Mouse (Mus musculus): ENCODE measurements around the gene Kcnip4. TPM values are rescaled to one million over a fixed set of nuclear protein-coding genes. Genes with fewer than 3 reads are reported as not detected.

Gene Kcnip4
- polyA plus RNA-seq, 1 experiment from 2014 or later = 26.1 TPM

GRCm38 (mm10) chr5:49337164-49337563 lies 187.5 kb downstream of the Kcnip4 start:
- no peak for ATAC-seq (ENCODE audit: low read depth)
- Histone ChIP-seq H3K9me3 (ENCODE audit: control insufficient read depth, low read length) (no peaks in the 10 kb centered on the region), H3K27ac (ENCODE audit: low read depth, low read length) (peak overlapping the region; percentile 18; the same call in 1 of the 2 replicates), H3K27me3 (ENCODE audit: control insufficient read depth, insufficient read depth, low read length) (no peaks in the 10 kb centered on the region), H3K4me3 (ENCODE audit: low read depth, low read length) (no peak overlapping the region), H3K9ac (replicated peaks; ENCODE audit: low read depth, low read length) (no peak overlapping the region), H3K36me3 (ENCODE audit: control insufficient read depth, insufficient read depth, low read length) (no peaks in the 10 kb centered on the region), H3K4me2 (ENCODE audit: low read depth, low read length) (no peak overlapping the region), H3K4me1 (ENCODE audit: control insufficient read depth, insufficient read depth, low read length) (no peaks in the 10 kb centered on the region)
- 59% methylated on average over 2 of the region's 2 CpGs for WGBS

- no peaks in the 10 kb centered on the region for H3K9me3 ChIP-seq (ENCODE audit: control insufficient read depth, low read length)
- no peaks in the 10 kb centered on the region for H3K27me3 ChIP-seq (ENCODE audit: control insufficient read depth, insufficient read depth, low read length)
- no peak for ATAC-seq (ENCODE audit: low read depth)
- H3K9ac ChIP-seq (replicated peaks; ENCODE audit: low read depth, low read length) = no peak overlapping the region
- no peaks in the 10 kb centered on the region for H3K4me1 ChIP-seq (ENCODE audit: control insufficient read depth, insufficient read depth, low read length)
- H3K4me2 ChIP-seq (ENCODE audit: low read depth, low read length) = no peak overlapping the region
- H3K27ac ChIP-seq (ENCODE audit: low read depth, low read length) = no peak overlapping the region
- no peaks in the 10 kb centered on the region for H3K36me3 ChIP-seq (ENCODE audit: control insufficient read depth, insufficient read depth, low read length)
- no peak overlapping the region for H3K4me3 ChIP-seq (ENCODE audit: low read depth, low read length)
- WGBS = 90% methylated on average over 2 of the region's 2 CpGs
Measured at GRCm38 (mm10) chr5:49333063-49333462, 191.6 kb downstream of the Kcnip4 start.

- Histone ChIP-seq H3K27ac (ENCODE audit: low read depth, low read length) (no peak overlapping the region), H3K4me3 (ENCODE audit: low read depth, low read length) (no peak overlapping the region), H3K9ac (replicated peaks; ENCODE audit: low read depth, low read length) (no peak overlapping the region), H3K9me3 (ENCODE audit: control insufficient read depth, low read length) (no peaks in the 10 kb centered on the region), H3K4me1 (ENCODE audit: control insufficient read depth, insufficient read depth, low read length) (no peaks in the 10 kb centered on the region), H3K27me3 (ENCODE audit: control insufficient read depth, insufficient read depth, low read length) (no peaks in the 10 kb centered on the region), H3K4me2 (ENCODE audit: low read depth, low read length) (no peak overlapping the region), H3K36me3 (ENCODE audit: control insufficient read depth, insufficient read depth, low read length) (no peaks in the 10 kb centered on the region)
- ATAC-seq (ENCODE audit: low read depth) = no peak
- WGBS = 93% methylated on average over 1 of the region's 1 CpGs
Measured at GRCm38 (mm10) chr5:49329023-49329422, 195.7 kb downstream of the Kcnip4 start.

- no peaks in the 10 kb centered on the region for H3K4me1 ChIP-seq (ENCODE audit: control insufficient read depth, insufficient read depth, low read length)
- no peak overlapping the region for H3K4me2 ChIP-seq (ENCODE audit: low read depth, low read length)
- no peak overlapping the region for H3K9ac ChIP-seq (replicated peaks; ENCODE audit: low read depth, low read length)
- H3K4me3 ChIP-seq (ENCODE audit: low read depth, low read length) = no peak overlapping the region
- H3K36me3 ChIP-seq (ENCODE audit: control insufficient read depth, insufficient read depth, low read length) = no peaks in the 10 kb centered on the region
- H3K27me3 ChIP-seq (ENCODE audit: control insufficient read depth, insufficient read depth, low read length) = no peaks in the 10 kb centered on the region
- H3K27ac ChIP-seq (ENCODE audit: low read depth, low read length) = no peak overlapping the region
- no peaks in the 10 kb centered on the region for H3K9me3 ChIP-seq (ENCODE audit: control insufficient read depth, low read length)
- no peak for ATAC-seq (ENCODE audit: low read depth)
Measured at GRCm38 (mm10) chr5:49318661-49319060, 206.0 kb downstream of the Kcnip4 start.

- Histone ChIP-seq H3K4me2 (ENCODE audit: low read depth, low read length) (no peak overlapping the region), H3K27me3 (ENCODE audit: control insufficient read depth, insufficient read depth, low read length) (no peaks in the 10 kb centered on the region), H3K4me3 (ENCODE audit: low read depth, low read length) (no peak overlapping the region), H3K9ac (replicated peaks; ENCODE audit: low read depth, low read length) (no peak overlapping the region), H3K36me3 (ENCODE audit: control insufficient read depth, insufficient read depth, low read length) (no peaks in the 10 kb centered on the region), H3K27ac (ENCODE audit: low read depth, low read length) (no peak overlapping the region), H3K4me1 (ENCODE audit: control insufficient read depth, insufficient read depth, low read length) (no peaks in the 10 kb centered on the region), H3K9me3 (ENCODE audit: control insufficient read depth, low read length) (no peaks in the 10 kb centered on the region)
- WGBS = 88% methylated on average over 2 of the region's 2 CpGs
- ATAC-seq (ENCODE audit: low read depth) = no peak
Measured at GRCm38 (mm10) chr5:49317869-49318268, 206.8 kb downstream of the Kcnip4 start.

GRCm38 (mm10) chr5:49306796-49307195 lies 217.9 kb downstream of the Kcnip4 start:
- ATAC-seq (ENCODE audit: low read depth) = no peak
- 53% methylated on average over 1 of the region's 1 CpGs for WGBS

GRCm38 (mm10) chr5:49305321-49305720 lies 219.4 kb downstream of the Kcnip4 start:
- Histone ChIP-seq H3K4me2 (ENCODE audit: low read depth, low read length) (no peak overlapping the region), H3K27me3 (ENCODE audit: control insufficient read depth, insufficient read depth, low read length) (no peaks in the 10 kb centered on the region), H3K9me3 (ENCODE audit: control insufficient read depth, low read length) (no peaks in the 10 kb centered on the region), H3K9ac (replicated peaks; ENCODE audit: low read depth, low read length) (no peak overlapping the region), H3K36me3 (ENCODE audit: control insufficient read depth, insufficient read depth, low read length) (no peaks in the 10 kb centered on the region), H3K27ac (ENCODE audit: low read depth, low read length) (no peak overlapping the region), H3K4me1 (ENCODE audit: control insufficient read depth, insufficient read depth, low read length) (no peaks in the 10 kb centered on the region), H3K4me3 (ENCODE audit: low read depth, low read length) (no peak overlapping the region)
- no peak for ATAC-seq (ENCODE audit: low read depth)
- 84% methylated on average over 2 of the region's 2 CpGs for WGBS

More at GRCm38 (mm10) chr5:49306796-49307195, 217.9 kb downstream of the Kcnip4 start:
- H3K4me1 ChIP-seq (ENCODE audit: control insufficient read depth, insufficient read depth, low read length) = no peaks in the 10 kb centered on the region
- H3K4me2 ChIP-seq (ENCODE audit: low read depth, low read length) = no peak overlapping the region
- H3K9ac ChIP-seq (replicated peaks; ENCODE audit: low read depth, low read length) = no peak overlapping the region
- H3K27ac ChIP-seq (ENCODE audit: low read depth, low read length) = no peak overlapping the region
- no peak overlapping the region for H3K4me3 ChIP-seq (ENCODE audit: low read depth, low read length)
- H3K36me3 ChIP-seq (ENCODE audit: control insufficient read depth, insufficient read depth, low read length) = no peaks in the 10 kb centered on the region
- H3K9me3 ChIP-seq (ENCODE audit: control insufficient read depth, low read length) = no peaks in the 10 kb centered on the region
- H3K27me3 ChIP-seq (ENCODE audit: control insufficient read depth, insufficient read depth, low read length) = no peaks in the 10 kb centered on the region

GRCm38 (mm10) chr5:49298654-49299053 lies 226.1 kb downstream of the Kcnip4 start:
- Histone ChIP-seq H3K4me2 (ENCODE audit: low read depth, low read length) (no peak overlapping the region), H3K36me3 (ENCODE audit: control insufficient read depth, insufficient read depth, low read length) (no peaks in the 10 kb centered on the region), H3K4me3 (ENCODE audit: low read depth, low read length) (no peak overlapping the region), H3K27me3 (ENCODE audit: control insufficient read depth, insufficient read depth, low read length) (no peaks in the 10 kb centered on the region), H3K4me1 (ENCODE audit: control insufficient read depth, insufficient read depth, low read length) (no peaks in the 10 kb centered on the region), H3K9me3 (ENCODE audit: control insufficient read depth, low read length) (no peaks in the 10 kb centered on the region), H3K27ac (ENCODE audit: low read depth, low read length) (no peak overlapping the region), H3K9ac (replicated peaks; ENCODE audit: low read depth, low read length) (no peak overlapping the region)
- 61% methylated on average over 4 of the region's 4 CpGs for WGBS
- no peak for ATAC-seq (ENCODE audit: low read depth)

- no peak for ATAC-seq (ENCODE audit: low read depth)
- WGBS = 88% methylated on average over 2 of the region's 2 CpGs
- H3K27me3 ChIP-seq (ENCODE audit: control insufficient read depth, insufficient read depth, low read length) = no peaks in the 10 kb centered on the region
- no peak overlapping the region for H3K4me2 ChIP-seq (ENCODE audit: low read depth, low read length)
- no peak overlapping the region for H3K9ac ChIP-seq (replicated peaks; ENCODE audit: low read depth, low read length)
- no peaks in the 10 kb centered on the region for H3K9me3 ChIP-seq (ENCODE audit: control insufficient read depth, low read length)
- H3K36me3 ChIP-seq (ENCODE audit: control insufficient read depth, insufficient read depth, low read length) = no peaks in the 10 kb centered on the region
- no peaks in the 10 kb centered on the region for H3K4me1 ChIP-seq (ENCODE audit: control insufficient read depth, insufficient read depth, low read length)
- no peak overlapping the region for H3K27ac ChIP-seq (ENCODE audit: low read depth, low read length)
- no peak overlapping the region for H3K4me3 ChIP-seq (ENCODE audit: low read depth, low read length)
Measured at GRCm38 (mm10) chr5:49292421-49292820, 232.3 kb downstream of the Kcnip4 start.

- Histone ChIP-seq H3K36me3 (ENCODE audit: control insufficient read depth, insufficient read depth, low read length) (no peaks in the 10 kb centered on the region), H3K27me3 (ENCODE audit: control insufficient read depth, insufficient read depth, low read length) (no peaks in the 10 kb centered on the region), H3K4me1 (ENCODE audit: control insufficient read depth, insufficient read depth, low read length) (no peaks in the 10 kb centered on the region), H3K9ac (replicated peaks; ENCODE audit: low read depth, low read length) (no peak overlapping the region), H3K27ac (ENCODE audit: low read depth, low read length) (no peak overlapping the region), H3K4me3 (ENCODE audit: low read depth, low read length) (no peak overlapping the region), H3K4me2 (ENCODE audit: low read depth, low read length) (no peak overlapping the region), H3K9me3 (ENCODE audit: control insufficient read depth, low read length) (no peaks in the 10 kb centered on the region)
- ATAC-seq (ENCODE audit: low read depth) = no peak
- WGBS = 79% methylated on average over 3 of the region's 3 CpGs
Measured at GRCm38 (mm10) chr5:49291801-49292200, 232.9 kb downstream of the Kcnip4 start.
